Mouse (Mus musculus) gastrocnemius, adult 2 months (tissue): ENCODE results near the gene Frmd4a. TPM values are rescaled to one million over a fixed set of nuclear protein-coding genes. Genes with fewer than 3 reads are reported as not detected.
"Not testable (repeated sequence)": the region's sequence is repeated elsewhere in the genome, so short reads cannot be mapped to it uniquely, and the experiment has no call there.

Experiments
- DNase-seq: peaks from one replicate; pipeline ENCODE4 v3.0.0; 2022
- H3K27ac ChIP-seq: fragments of 200-600 bp; 2 replicates; pipeline ENCODE4 v1.8.1; 2022; ENCODE audit warnings: mild to moderate bottlenecking
- H3K4me3 ChIP-seq: fragments of 200-600 bp; 2 replicates; pipeline ENCODE4 v1.8.1; 2022; ENCODE audit warnings: mild to moderate bottlenecking, moderate library complexity
- CTCF ChIP-seq: fragments of 200-600 bp; IDR thresholded peaks from 2 replicates; pipeline ENCODE4 v1.8.1; 2022; ENCODE audit warnings: antibody characterized with exemption, mild to moderate bottlenecking, moderate library complexity
- intact Hi-C: fragments of 180-260 bp; cut with DNase I; formaldehyde crosslinking; loops from one replicate; pipeline ENCODE4 v1.15.1; 2025
- total RNA-seq, 2 experiments: library from RNA; stranded (reverse); gene quantifications; 2 replicates each; pipeline ENCODE4 v1.2.3; 2021

The Frmd4a gene
- total RNA-seq, 2 experiments from 2014 or later = 2.4 to 4.2 TPM

DNA sequence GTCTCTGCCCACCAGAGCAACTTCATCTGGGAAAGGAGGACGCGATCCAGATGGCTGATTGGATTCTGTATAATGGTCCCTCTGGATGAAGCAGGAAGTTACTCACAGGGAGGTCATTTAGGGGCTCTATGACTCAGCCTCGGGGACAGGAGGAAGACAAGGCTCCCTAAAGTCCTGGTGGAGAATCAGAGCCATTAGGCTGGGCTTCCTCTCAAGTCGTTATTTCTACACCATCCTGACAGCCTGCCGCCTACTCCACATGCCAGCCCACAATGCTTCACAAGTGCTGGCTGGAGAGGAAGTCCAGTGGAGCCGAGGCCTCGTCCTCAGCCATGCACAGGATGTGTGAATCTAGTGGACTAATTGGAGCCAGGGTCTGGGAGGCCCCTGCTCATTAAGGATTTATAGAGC is 537.7 kb downstream of the Frmd4a start:
- intact Hi-C loops = loop anchor here (5.0 to 10.0 kb wide), 2 partner anchors 47 to 50 kb away; no protein-coding TSS in a partner anchor
- Histone ChIP-seq H3K4me3 (no peak overlapping the region), H3K27ac (peak overlapping the region; percentile 64)
- peak; percentile 33 for DNase-seq
- no peak for TF ChIP-seq CTCF

DNA sequence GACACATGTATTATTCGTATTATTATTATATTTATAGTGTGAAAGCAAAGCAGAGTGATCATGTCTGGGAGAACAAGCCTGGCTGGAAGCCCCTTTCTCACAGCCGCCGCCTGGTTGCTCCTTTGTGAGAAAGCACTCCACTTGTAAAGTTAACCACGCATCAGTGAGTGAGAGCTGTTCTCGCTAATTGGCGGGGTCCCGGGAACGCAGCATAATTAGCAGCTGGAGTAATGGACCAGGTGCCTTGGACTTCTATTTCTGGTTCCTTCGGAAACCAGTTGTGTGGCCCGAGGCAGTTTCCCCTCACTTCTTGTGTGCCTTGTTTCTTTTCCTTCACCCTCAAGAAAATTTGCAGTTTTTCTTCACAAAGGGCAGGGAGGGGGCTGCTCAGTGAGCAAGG is 538.7 kb downstream of the Frmd4a start:
- TF ChIP-seq CTCF = no peak
- intact Hi-C loops = loop anchor here (5.0 to 10.0 kb wide), 2 partner anchors 46 to 51 kb away; no protein-coding TSS in a partner anchor
- DNase-seq = no peak
- Histone ChIP-seq H3K27ac (peak overlapping the region; percentile 90), H3K4me3 (no peak overlapping the region)

DNA sequence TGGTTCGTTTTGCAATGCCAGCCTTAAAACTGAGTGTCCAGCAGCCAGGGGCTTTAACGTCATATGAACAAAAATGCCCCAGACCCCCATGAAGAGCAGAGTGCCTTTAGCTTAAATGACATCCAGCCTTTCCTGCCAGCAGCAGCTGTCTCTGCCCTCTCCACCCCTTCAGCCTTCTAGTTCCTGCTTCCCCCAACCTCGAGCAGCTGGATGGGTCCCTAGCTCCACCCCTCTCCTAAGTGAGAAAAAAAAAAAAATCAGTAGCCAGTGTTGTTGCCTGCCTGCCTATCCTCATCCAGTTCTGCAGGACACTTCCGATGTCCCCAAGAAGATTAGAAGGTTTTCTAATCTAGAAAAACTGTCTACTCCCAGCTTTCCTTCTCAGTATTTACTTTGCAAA is 539.5 kb downstream of the Frmd4a start:
- no peak for TF ChIP-seq CTCF
- DNase-seq = no peak
- H3K4me3 ChIP-seq = no peak overlapping the region
- peak overlapping the region; percentile 90 for H3K27ac ChIP-seq
- intact Hi-C loops = loop anchor here (5.0 to 10.0 kb wide), 2 partner anchors 45 to 52 kb away; no protein-coding TSS in a partner anchor

DNA sequence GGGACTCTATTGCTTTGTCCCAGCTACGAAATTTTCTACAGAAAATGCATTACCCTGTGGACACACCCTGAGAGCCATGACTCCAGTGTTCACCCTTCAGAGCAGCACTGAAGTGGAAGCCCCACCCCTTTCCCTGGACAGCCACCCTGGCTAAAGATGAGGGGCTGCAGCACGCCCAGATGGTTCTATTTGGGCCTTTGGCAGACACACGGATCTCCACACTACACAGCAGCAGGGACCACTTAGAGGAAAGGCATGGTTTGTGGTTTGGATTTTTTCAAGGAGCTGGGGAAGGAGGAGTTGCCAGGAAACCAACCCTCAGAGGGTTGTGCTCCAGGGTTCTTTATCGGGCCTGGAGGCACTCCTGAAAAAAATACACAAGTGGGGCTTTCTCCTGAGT is 539.9 kb downstream of the Frmd4a start:
- intact Hi-C loops = loop anchor here (5.0 to 10.0 kb wide), 2 partner anchors 45 to 53 kb away; no protein-coding TSS in a partner anchor
- H3K27ac ChIP-seq = peak overlapping the region; percentile 90
- no peak overlapping the region for H3K4me3 ChIP-seq
- no peak for TF ChIP-seq CTCF
- DNase-seq = peak; percentile 39

DNA sequence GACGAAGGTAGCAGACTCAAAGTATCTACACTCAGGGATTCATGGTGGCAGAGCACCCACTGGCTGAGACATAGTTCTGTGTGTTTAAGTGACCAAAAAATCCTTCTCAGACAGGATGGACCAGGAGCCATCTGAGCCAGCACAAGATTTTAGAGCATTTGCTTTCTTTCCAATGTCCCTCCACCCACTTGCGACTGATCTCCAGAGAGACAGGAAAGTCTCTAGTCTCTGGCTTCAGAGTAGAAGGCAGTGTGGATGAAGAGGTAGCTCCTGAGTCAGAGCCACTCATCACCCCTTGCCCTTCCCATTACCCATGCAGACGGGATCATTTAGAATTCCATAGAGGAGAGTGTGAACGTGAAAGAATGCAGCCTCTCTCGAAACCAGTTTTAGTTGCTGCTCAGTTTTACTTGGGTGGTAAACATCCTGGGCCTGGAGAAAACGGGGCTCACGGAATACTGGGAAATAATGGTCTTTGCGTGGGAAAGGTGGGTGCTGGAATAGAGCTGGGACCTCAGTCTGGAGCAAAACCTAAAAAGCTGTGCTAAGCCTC is 541.2 kb downstream of the Frmd4a start:
- no peak for DNase-seq
- H3K4me3 ChIP-seq = peak overlapping the region; percentile 72
- intact Hi-C loops = loop anchor here (5.0 to 10.0 kb wide), 2 partner anchors 44 to 54 kb away; no protein-coding TSS in a partner anchor
- no peak for TF ChIP-seq CTCF
- peak overlapping the region; percentile 90 for H3K27ac ChIP-seq

DNA sequence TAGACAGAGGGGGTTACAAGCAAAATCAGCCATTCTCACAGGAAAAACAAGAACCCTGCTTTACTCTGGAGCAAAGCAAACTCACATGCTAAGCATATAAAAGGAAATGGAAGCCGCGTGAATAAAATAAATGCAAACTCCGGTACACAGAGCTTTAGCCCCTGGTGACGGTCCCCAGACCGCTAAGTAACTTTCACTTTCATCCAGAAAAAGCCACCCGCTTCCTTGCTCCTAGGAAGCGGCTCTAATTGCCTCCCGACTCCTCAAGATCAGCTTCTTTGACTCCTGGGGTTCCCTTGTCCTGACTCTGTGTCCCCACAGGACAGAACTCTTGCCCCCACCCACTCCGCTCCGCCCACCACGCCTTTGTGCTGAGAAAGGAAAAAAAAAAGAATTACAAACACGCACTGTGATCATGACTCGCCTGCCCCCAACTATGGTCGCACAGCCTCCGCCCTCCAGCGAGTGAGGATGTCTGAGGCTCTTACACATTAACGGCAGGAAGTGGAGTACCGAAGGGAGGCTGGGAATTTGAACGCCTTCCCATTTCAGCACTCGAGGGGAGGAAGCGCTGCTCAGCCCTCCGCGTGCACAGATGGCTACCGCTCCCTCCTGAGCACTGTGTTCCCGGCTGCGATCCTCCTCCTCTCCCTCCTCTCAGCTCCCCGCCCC is 541.8 kb downstream of the Frmd4a start:
- Histone ChIP-seq H3K4me3 (peak overlapping the region; percentile 72), H3K27ac (peak overlapping the region; percentile 90)
- DNase-seq = peak; percentile 88
- no peak for TF ChIP-seq CTCF
- intact Hi-C loops = loop anchor here (5.0 to 10.0 kb wide), 2 partner anchors 43 to 55 kb away; no protein-coding TSS in a partner anchor

DNA sequence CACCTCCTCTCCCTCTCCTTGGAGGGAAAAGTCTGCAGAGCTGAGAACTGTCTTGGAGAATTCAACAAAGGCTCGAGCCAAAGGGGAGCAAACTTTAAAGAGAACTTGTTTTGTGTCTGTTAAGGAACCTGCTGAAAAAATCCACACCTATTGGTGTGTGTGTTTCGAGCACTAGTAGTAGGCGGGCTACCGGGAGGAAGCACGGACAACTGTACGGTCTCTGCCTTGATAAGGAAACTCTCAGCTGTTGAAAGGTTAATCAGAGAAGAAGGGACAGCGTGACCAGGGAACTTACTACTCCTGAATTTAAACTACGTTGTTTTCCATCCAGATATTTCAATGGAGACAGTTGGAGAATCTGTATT is 542.3 kb downstream of the Frmd4a start:
- no peak for TF ChIP-seq CTCF
- Histone ChIP-seq H3K27ac (peak overlapping the region; percentile 90), H3K4me3 (peak overlapping the region; percentile 72)
- intact Hi-C loops = loop anchor here (5.0 to 10.0 kb wide), 2 partner anchors 42 to 55 kb away; no protein-coding TSS in a partner anchor
- no peak for DNase-seq

DNA sequence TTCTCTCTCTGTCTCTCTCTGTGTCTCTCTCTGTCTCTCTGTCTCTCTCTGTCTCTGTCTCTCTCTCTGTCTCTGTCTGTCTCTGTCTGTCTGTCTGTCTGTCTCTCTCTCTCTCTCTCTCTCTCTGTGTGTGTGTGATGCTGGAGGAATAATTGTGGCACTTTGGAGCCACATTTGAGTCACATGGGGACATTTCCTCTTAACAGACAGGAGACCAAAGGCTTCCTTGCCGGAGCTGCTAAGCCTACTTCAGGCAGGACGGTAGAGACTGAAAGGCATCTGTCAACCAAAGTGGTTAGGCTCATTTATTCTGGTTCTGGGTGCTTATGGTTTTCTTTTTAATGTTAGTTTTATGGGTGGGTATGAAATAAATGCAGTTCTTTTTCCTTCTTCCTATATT is 543.0 kb downstream of the Frmd4a start:
- Histone ChIP-seq H3K4me3 (peak overlapping the region; percentile 72), H3K27ac (peak overlapping the region; percentile 73)
- DNase-seq, intact Hi-C loops: not testable (repeated sequence)

DNA sequence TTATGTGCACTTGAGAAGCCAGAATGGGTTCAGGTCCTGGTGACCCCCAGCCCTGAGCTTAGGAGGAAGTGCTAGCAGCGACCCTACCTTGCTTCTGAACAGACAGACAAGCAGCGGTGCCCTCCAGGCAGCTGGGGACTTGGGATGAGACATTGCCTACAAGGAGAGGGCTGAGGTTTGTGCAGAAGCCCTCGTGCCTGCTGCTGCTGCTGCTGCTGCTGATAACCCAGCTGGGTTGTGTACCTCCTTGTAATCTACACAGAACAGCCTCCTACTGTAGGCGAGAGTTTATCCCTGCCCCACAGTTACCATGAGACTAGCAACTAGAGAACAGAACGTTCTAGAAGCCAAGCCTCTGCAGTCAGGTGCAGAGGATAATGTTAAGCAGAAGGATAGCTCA is 543.7 kb downstream of the Frmd4a start:
- peak overlapping the region; percentile 72 for H3K4me3 ChIP-seq
- no peak for TF ChIP-seq CTCF
- peak overlapping the region; percentile 73 for H3K27ac ChIP-seq
- no peak for DNase-seq
- intact Hi-C loops = no loop called here

DNA sequence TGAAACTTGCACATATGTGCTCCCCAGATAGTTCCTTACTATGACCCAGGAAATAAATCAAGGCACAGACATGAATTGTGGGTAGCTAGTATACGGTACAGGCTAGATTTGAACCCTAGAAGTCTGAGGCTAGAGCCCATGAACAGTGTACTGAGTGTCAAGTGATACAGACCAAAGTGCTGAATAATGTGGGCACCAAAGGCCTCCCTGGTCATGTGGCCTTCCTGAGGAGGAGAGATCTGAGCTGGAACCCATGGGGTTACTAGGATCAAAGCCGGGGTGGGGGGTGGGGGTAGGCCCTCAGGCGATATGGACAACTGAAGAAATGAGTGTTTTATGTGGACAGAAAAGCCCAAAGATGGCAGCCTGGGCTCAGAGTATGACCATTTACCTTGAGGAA is 544.9 kb downstream of the Frmd4a start:
- DNase-seq = no peak
- Histone ChIP-seq H3K27ac (peak overlapping the region; percentile 35; the same call in 1 of the 2 replicates), H3K4me3 (peak overlapping the region; percentile 72)
- intact Hi-C loops = no loop called here
- no peak for TF ChIP-seq CTCF

DNA sequence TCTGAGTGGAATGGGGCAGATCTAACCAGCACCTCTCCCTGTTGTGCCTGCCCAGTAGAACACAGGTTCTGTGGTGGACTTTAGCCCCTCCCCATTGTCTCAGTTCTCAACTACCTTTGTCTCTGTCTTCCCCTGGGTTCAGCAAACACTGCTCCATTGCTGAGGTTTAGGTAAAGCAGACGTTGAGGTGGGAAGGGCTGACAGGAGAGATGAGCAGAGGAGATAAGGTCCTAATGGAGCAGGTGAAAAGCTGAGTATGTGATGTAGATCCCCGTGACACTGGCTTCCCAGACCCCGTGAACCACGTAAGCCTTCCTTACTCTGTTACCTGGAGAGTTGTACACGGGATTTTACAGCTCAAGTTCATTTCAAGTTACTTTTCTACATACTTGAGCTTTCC is 545.3 kb downstream of the Frmd4a start:
- H3K27ac ChIP-seq = no peak overlapping the region; the same call in 1 of the 2 replicates
- intact Hi-C loops = no loop called here
- no peak for TF ChIP-seq CTCF
- DNase-seq = no peak
- H3K4me3 ChIP-seq = peak overlapping the region; percentile 72

DNA sequence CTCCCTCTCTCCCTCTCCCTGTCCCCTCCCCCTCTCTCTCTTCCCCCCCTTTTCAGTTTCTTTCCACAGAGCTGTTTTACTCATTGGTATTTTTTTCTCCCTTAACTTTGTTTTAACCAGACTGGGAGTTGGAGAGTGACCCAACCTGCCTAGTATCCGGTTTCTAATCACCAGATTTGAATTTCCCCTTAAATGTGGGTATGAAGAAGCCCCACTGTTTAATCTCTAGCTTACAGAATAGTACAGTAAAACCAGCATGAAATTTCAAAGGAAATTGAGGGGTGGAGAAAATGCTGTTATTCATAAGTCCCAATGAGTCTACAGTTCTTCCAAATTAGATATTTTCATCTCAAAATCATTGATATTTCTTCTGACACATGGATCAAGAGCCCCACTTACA is 545.8 kb downstream of the Frmd4a start:
- H3K27ac ChIP-seq = no peak overlapping the region
- no peak for DNase-seq
- TF ChIP-seq CTCF = no peak
- intact Hi-C loops = no loop called here
- peak overlapping the region; percentile 72 for H3K4me3 ChIP-seq

DNA sequence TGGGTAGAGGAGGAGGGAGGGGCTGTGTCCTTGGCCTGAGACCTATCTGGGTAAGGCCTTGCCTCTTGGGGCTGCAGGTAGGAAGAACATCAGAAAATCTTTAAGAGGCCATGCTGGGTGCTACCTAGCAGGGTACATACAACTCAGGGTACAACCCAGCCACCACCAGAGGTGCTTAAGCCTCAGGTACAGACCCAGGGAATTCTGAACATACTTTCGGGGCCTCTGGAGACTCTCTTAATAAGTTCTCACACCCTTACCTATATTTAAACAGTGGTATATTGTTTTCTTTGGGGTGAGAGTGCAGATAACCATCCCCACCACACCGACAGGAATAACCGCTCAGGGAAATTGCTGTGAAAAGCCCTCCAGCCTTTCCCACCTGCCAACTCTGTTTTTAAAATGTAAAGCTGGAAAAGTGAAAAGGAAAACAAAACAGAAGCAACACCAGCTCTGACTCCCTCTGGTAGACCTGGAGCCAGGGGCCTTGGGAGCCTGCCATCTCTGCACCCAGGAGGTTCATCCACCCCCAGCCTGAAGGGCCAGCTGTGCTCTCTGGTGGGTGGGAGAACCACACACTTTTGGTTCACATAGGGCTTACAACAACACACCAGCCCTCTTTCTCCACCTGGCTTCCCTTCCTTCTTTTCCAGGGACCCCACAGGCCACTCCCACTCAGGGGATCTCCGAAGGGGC is 548.9 kb downstream of the Frmd4a start:
- intact Hi-C loops = no loop called here
- Histone ChIP-seq H3K27ac (peak overlapping the region; percentile 59), H3K4me3 (no peak overlapping the region)
- no peak for DNase-seq
- TF ChIP-seq CTCF = no peak
